Mouse (Mus musculus) limb, embryonic 14.5 days (tissue): Measurements from ENCODE around the gene Dis3l. TPM values are rescaled to one million over a fixed set of nuclear protein-coding genes. Genes with fewer than 3 reads are reported as not detected.
"Not testable (repeated sequence)": the region's sequence is repeated elsewhere in the genome, so short reads cannot be mapped to it uniquely, and the experiment has no call there.

Experiments used
- ATAC-seq: fragments of 200-750 bp; cut with Nextera tagmentation; 2 replicates; pipeline ENCODE4 v1.8.0; 2017; ENCODE audit warnings: low read depth, moderate number of reproducible peaks, moderate TSS enrichment; ENCODE audit not compliant: low FRiP score
- DNase-seq: peaks from one replicate; pipeline ENCODE4 v3.0.0-alpha.2; 2015; ENCODE audit warnings: low spot score
- H3K27ac ChIP-seq: fragments of 300-500 bp; sonication (generic); replicated peaks from 2 replicates; pipeline ENCODE4 v1.5.1; 2014; ENCODE audit warnings: low read depth, mild to moderate bottlenecking, low read length, moderate library complexity, mixed read lengths
- H3K27me3 ChIP-seq: fragments of 300-500 bp; sonication (generic); 2 replicates; pipeline ENCODE4 v1.6.1; 2014; ENCODE audit warnings: low read length, mixed read lengths; ENCODE audit not compliant: control insufficient read depth, insufficient read depth
- H3K36me3 ChIP-seq: fragments of 300-500 bp; sonication (generic); 2 replicates; pipeline ENCODE4 v1.6.1; 2014; ENCODE audit warnings: mild to moderate bottlenecking, low read length, moderate library complexity, mixed read lengths; ENCODE audit not compliant: control insufficient read depth, insufficient read depth
- H3K4me1 ChIP-seq: fragments of 300-500 bp; sonication (generic); 2 replicates; pipeline ENCODE4 v1.6.1; 2014; ENCODE audit warnings: antibody characterized with exemption, low read length, mixed read lengths; ENCODE audit not compliant: control insufficient read depth, insufficient read depth
- H3K4me2 ChIP-seq: fragments of 300-500 bp; sonication (generic); replicated peaks from 2 replicates; pipeline ENCODE4 v1.6.1; 2014; ENCODE audit warnings: low read depth, mild to moderate bottlenecking, low read length, moderate library complexity; ENCODE audit not compliant: severe bottlenecking
- H3K4me3 ChIP-seq: fragments of 300-500 bp; sonication (generic); replicated peaks from 2 replicates; pipeline ENCODE4 v1.5.1; 2014; ENCODE audit warnings: low read length
- H3K9ac ChIP-seq: fragments of 300-500 bp; sonication (generic); 2 replicates; pipeline ENCODE4 v1.6.1; 2014; ENCODE audit warnings: mild to moderate bottlenecking, low read depth, low read length, moderate library complexity; ENCODE audit not compliant: severe bottlenecking
- H3K9me3 ChIP-seq: fragments of 300-500 bp; sonication (generic); 2 replicates; pipeline ENCODE4 v1.6.1; 2016; ENCODE audit warnings: low read length; ENCODE audit not compliant: control insufficient read depth
- POLR2A ChIP-seq: fragments of 200-500 bp; IDR thresholded peaks from 2 replicates; pipeline ENCODE4 v1.8.0; 2012; ENCODE audit warnings: inconsistent platforms, mild to moderate bottlenecking, moderate library complexity, borderline replicate concordance; ENCODE audit not compliant: insufficient read depth, insufficient read length; ENCODE audit errors: extremely low read depth
- WGBS: fragments of 180-500 bp; shearing (Covaris S2); extraction: QIAGEN DNeasy Blood & Tissue Kit; methylation state at CpG from one replicate; pipeline ENCODE4 v1.1.7; 2014; 5-methylcytosine and 5-hydroxymethylcytosine counted together
- polyA plus RNA-seq, 2 experiments: library from polyadenylated mRNA; depleted of rRNA in 1 of 2; stranded (reverse) in 1 of 2; unstranded in 1 of 2; fragments of >200 nt; fragmentation: Nextera tagmentation in 1 of 2; extraction: Ambion mirVana in 1 of 2; gene quantifications; 2 replicates each; pipeline versions ENCODE4 v1.2.1 to v1.2.3; 2012 to 2014

The Dis3l gene
- polyA plus RNA-seq, 2 experiments = 19.1 to 19.9 TPM

- Histone ChIP-seq H3K4me3 (no peak overlapping the region), H3K4me1 (no peaks in the 10 kb centered on the region), H3K27me3 (no peaks in the 10 kb centered on the region), H3K9me3 (no peaks in the 10 kb centered on the region), H3K27ac (no peak overlapping the region), H3K36me3 (no peaks in the 10 kb centered on the region), H3K9ac (no peak overlapping the region), H3K4me2 (no peak overlapping the region)
- TF ChIP-seq POLR2A = no peak
- no peak for ATAC-seq
- no peak for DNase-seq
- WGBS = 69% methylated on average over 1 of the region's 1 CpGs
Observed at GRCm38 (mm10) chr9:64274919-64275318, 66.2 kb downstream of the Dis3l start.

- WGBS = 87% methylated on average over 4 of the region's 4 CpGs
- H3K4me2 ChIP-seq = no peak overlapping the region
- no peaks in the 10 kb centered on the region for H3K4me1 ChIP-seq
- TF ChIP-seq POLR2A = no peak
- no peak overlapping the region for H3K9ac ChIP-seq
- ATAC-seq = no peak
- H3K4me3 ChIP-seq = no peak overlapping the region
- H3K9me3 ChIP-seq = no peaks in the 10 kb centered on the region
- no peaks in the 10 kb centered on the region for H3K27me3 ChIP-seq
- H3K27ac ChIP-seq = no peak overlapping the region
- no peak for DNase-seq
- H3K36me3 ChIP-seq = no peaks in the 10 kb centered on the region
Observed at GRCm38 (mm10) chr9:64274291-64274690, 66.8 kb downstream of the Dis3l start.

- 74% methylated on average over 4 of the region's 4 CpGs for WGBS
- no peak for TF ChIP-seq POLR2A
- Histone ChIP-seq H3K27me3 (no peaks in the 10 kb centered on the region), H3K4me1 (no peaks in the 10 kb centered on the region), H3K27ac (no peak overlapping the region), H3K4me2 (no peak overlapping the region), H3K36me3 (no peaks in the 10 kb centered on the region), H3K4me3 (no peak overlapping the region), H3K9ac (no peak overlapping the region), H3K9me3 (no peaks in the 10 kb centered on the region)
- DNase-seq (no peak), ATAC-seq (no peak)
Observed at GRCm38 (mm10) chr9:64273757-64274156, 67.3 kb downstream of the Dis3l start.

GRCm38 (mm10) chr9:64272611-64273010, 68.5 kb downstream of the Dis3l start:
- 45% methylated on average over 7 of the region's 7 CpGs for WGBS

GRCm38 (mm10) chr9:64271249-64271648, 69.8 kb downstream of the Dis3l start:
- ATAC-seq (no peak), DNase-seq (no peak)
- Histone ChIP-seq H3K9ac (no peak overlapping the region), H3K9me3 (no peaks in the 10 kb centered on the region), H3K4me1 (no peaks in the 10 kb centered on the region), H3K27ac (no peak overlapping the region), H3K27me3 (no peaks in the 10 kb centered on the region), H3K4me3 (no peak overlapping the region), H3K36me3 (no peaks in the 10 kb centered on the region), H3K4me2 (no peak overlapping the region)
- no peak for TF ChIP-seq POLR2A
- 65% methylated on average over 3 of the region's 3 CpGs for WGBS

More at GRCm38 (mm10) chr9:64272611-64273010, 68.5 kb downstream of the Dis3l start:
- peak; percentile 43 for DNase-seq
- Histone ChIP-seq H3K4me2 (no peak overlapping the region), H3K27ac (no peak overlapping the region), H3K4me1 (no peaks in the 10 kb centered on the region), H3K36me3 (no peaks in the 10 kb centered on the region), H3K9ac (no peak overlapping the region), H3K9me3 (no peaks in the 10 kb centered on the region), H3K4me3 (no peak overlapping the region), H3K27me3 (no peaks in the 10 kb centered on the region)
- TF ChIP-seq POLR2A = no peak
- ATAC-seq = no peak

GRCm38 (mm10) chr9:64268836-64269235, 72.3 kb downstream of the Dis3l start:
- ATAC-seq, H3K4me1 ChIP-seq, H3K27me3 ChIP-seq, H3K27ac ChIP-seq, DNase-seq, H3K4me3 ChIP-seq, H3K36me3 ChIP-seq, H3K9ac ChIP-seq, H3K9me3 ChIP-seq, H3K4me2 ChIP-seq: not testable (repeated sequence)
- 92% methylated on average over 8 of the region's 8 CpGs for WGBS
